Mouse (Mus musculus): ENCODE data around the gene Cenpv.

- TF ChIP-seq CTCF (IDR thresholded peaks at IDR 0.05; ENCODE audit: low read depth, low read length) (no peak), POLR2A (IDR thresholded peaks at IDR 0.05; ENCODE audit: borderline replicate concordance, low read depth, low read length) (no peak)
Measured at GRCm38 (mm10) chr11:62566211-62566610, 27.1 kb upstream of the Cenpv start.

All from bone marrow macrophage, adult 2 months (primary cell).